Mouse (Mus musculus): Measurements from ENCODE around the gene Cirbp.

Cirbp gene

GRCm38 (mm10) chr10:80177441-80178279 lies 11.9 kb downstream of the Cirbp start:
- DNase-seq (ENCODE audit: low spot score in 2 of 2), result no peak

- no peak for DNase-seq (ENCODE audit: low spot score in 2 of 2)
Measured at GRCm38 (mm10) chr10:80179068-80180051, 13.6 kb downstream of the Cirbp start, which contains the start of gene Efna2. Efna2 (plus strand) TSS chr10:80179482.

DNA sequence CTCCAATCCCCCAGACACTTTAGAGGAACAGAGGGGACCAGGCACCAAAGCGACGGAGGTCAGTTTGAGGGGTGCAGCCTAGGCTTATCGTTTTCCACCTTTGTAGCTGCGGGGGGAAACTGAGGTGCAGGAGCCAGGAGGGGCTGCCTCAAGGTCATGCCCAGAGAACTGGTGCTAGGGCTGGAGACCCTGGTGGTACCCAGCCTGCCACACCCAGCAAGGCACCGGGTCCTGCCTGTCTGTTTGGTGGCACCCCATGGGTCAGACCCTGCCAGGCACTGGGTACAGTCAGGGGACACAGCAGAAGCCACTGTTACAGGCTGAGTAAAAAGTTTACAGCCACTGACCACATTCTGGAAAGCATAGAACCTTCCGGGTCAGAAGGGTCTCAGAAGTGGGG lies 14.5 kb downstream of the Cirbp start:
- DNase-seq (ENCODE audit: low spot score in 2 of 2), result no peak

DNA sequence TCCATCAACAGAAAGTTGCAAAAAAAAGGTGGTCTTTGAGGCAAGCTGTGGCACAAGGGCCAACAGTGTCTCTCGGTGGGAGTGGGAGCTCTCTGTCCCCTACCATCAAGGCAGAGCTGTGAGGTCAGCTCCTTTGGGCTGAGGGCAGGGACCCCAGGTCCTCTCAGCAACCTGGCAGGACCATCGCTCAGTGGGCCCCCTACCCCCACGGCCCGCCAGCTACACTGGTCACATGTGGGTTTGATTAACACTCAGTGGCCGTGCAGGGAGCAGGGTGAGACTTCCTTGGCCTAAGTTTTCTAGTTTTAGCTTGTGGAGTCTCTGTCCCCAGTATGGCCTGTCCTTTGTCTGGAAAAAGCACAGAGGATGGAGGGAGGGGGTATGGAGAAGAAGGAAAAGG lies 15.0 kb downstream of the Cirbp start:
- no peak for DNase-seq (ENCODE audit: low spot score in 2 of 2)

DNA sequence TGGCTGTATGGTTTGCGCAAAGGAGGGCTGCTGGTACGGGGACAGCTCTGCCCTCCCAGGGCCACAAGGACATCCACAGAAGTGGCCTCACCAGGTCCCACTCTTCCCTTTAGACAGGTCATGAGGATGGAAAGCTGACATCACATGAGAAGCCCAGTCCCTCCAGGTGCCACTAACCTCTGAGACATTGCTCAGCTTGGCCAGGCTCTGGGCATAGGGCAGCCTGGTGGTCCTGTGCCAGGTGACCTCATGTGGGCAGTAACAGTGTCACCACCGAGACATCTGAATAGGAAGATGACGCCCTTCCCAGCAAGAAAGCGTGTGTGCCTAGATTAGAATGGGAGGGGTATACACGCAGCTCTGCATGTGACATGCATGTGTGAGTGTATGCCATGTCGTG lies 16.8 kb downstream of the Cirbp start:
- no peak for DNase-seq (ENCODE audit: low spot score in 2 of 2)

- DNase-seq (ENCODE audit: low spot score in 2 of 2), result no peak
Measured at GRCm38 (mm10) chr10:80186649-80187048, 20.9 kb downstream of the Cirbp start.

DNA sequence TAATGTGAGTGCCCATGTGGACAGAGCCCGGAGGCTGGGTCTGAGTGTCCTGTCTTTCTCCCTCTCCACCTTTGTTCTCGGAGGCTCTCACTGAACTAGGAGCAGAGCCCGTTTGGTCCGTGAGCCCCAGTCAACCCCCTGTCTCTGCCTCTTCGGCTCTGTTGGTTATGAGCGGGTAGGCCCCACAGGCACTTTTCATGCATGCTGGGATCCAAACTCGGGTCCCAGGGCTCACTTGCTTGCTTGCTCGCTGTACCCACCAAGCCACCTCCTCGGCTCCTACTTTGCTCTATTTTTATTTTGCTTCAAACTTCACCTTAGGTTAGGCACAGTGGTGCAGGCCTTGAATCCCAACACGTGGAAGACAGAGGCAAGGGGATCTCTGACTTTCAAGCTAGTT lies 22.0 kb downstream of the Cirbp start:
- DNase-seq (ENCODE audit: low spot score in 2 of 2), result no peak

DNA sequence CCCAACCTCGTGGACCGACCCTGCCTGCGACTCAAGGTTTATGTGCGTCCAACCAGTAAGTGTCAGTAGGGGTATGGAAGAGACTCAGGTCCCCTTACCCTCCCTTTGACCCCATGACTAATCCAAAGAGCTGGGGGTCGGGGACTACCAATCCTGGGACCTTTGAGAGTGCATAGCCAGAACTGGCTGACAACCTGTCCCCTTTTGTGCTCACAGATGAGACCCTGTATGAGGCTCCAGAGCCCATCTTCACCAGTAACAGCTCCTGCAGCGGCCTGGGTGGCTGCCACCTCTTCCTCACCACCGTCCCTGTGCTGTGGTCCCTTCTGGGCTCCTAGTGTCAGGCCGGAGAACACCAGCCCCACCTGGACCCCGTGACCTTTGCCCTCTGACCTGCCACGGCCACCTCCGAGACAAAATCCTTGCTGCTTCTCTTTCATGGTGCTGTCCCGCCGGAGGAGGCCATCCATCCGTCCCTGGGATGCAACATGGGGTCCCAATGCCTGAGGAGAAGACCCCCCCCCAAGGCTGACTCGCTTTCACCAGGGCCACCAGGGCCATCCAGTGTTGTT lies 22.8 kb downstream of the Cirbp start:
- DNase-seq (ENCODE audit: low spot score in 2 of 2), result no peak

DNA sequence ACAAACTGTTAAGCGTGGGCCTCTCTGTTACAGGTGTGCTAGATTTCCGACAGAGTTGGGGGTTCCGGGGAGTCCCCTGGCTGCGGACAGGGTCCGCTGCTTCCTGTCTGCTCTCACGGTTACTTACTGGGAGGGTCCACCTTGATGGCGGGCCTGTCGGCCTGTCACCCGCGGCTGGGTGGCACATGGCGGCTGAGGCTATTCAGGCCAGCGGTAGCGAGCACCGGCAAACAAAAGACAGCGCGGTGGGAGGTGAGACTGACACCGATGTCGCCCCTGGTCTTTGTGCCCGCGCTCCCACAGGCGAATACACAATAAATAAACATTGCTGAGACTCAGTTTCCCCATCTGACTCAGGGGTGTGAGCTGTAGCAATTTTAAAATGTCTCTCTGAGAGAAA lies 24.2 kb downstream of the Cirbp start:
- DNase-seq (ENCODE audit: low spot score in 2 of 2), result no peak

DNA sequence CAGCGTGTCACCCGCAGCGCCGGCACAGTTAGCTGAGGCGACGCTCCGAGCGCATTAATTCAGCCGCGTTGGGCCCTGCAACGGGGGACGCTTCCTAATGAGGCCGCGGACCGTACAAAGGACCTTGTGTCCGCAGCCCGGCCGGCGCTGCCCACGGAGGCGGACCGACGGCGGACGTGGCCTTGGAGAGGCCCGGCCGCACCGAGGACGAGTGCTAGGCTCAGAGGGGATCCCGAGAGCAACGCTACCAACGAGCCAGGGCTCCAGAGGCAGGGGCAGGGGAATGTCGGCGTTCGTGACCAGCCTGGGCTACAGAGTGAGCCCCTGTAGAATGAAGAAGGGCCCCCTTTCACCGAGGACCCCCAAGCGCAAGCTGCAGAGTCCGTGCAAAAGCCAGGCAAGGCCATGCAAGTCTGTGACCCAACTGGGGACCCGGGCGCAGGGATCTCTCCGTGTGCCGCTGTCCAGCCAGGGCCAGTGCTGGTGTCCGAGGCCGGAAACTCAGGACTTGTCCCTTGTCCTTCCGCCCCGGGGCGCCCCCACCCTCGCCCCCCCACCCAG lies 24.8 kb downstream of the Cirbp start:
- DNase-seq (ENCODE audit: low spot score in 2 of 2), result no peak

- DNase-seq (ENCODE audit: low spot score in 2 of 2), result no peak
Measured at GRCm38 (mm10) chr10:80193976-80194375, 28.2 kb downstream of the Cirbp start.

DNA sequence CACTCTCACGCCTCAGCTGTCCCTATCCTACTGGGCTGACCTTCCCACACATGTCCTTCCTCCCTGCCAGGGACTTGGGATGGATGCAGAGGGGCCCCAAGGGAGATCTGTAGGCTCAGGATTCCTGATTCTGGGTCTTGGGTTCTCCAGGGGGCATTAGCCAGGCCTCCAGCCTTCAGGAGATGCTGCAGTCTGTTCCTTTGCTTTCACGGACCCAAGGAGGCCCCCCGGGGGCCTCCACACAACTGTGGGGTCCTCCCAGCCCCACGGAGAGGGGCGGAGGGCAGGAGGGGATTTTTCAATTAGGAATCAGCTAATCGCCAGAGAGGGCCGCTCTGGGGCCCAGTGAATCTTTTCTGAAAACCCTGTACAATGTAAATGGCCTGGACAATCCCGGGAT lies 28.7 kb downstream of the Cirbp start:
- no peak for DNase-seq (ENCODE audit: low spot score in 2 of 2)

DNA sequence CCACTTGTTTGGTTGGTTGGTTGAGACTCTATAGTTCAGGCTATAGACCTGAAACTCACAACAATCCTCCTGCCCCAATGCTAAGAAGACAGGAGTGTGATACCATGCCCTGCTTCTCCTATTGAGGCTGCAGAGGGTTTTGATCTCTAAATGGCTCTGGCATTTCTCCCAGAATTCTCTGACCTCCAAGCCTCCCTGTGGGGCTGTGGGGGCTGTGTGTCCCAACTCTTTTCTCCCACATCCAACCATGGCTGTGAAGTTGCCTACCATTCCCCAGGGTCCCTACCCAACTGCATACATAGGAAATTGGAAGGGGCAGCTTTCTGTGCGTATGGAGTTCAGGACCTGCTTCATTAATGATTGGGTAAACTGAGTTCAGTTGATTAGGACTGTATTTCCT lies 30.4 kb downstream of the Cirbp start:
- DNase-seq (ENCODE audit: low spot score in 2 of 2), result no peak

GRCm38 (mm10) chr10:80196778-80197581 lies 31.2 kb downstream of the Cirbp start:
- no peak for DNase-seq (ENCODE audit: low spot score in 2 of 2)

DNA sequence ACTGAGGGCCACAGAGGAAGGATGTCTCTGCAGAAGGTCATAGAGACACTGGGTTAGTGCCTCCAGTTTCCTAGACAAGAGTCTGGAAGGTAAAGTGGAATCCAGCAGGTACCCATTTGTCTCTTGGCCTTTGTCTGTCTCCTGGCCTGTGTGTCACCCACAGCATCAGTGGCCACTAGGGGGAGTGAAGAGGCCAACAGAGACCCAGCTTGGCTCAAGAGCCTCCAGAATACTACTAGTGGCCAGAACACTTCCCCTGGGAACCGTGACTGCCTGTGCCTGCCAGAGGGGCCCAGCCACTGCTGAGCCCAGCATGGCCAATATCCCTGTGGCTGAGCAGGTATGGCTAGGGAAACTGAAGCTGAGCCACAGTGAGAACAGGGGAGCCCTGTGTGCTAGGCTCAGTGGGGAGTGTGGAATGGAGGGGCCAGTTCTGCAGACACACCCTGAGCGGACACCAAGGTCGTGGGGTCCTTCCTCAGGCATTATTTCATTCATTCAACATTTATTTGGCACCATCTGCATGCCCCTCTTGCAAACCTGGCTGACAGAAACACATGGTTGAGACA lies 33.7 kb downstream of the Cirbp start:
- peak; percentile 64 to 77 for DNase-seq (ENCODE audit: low spot score in 2 of 2)

DNA sequence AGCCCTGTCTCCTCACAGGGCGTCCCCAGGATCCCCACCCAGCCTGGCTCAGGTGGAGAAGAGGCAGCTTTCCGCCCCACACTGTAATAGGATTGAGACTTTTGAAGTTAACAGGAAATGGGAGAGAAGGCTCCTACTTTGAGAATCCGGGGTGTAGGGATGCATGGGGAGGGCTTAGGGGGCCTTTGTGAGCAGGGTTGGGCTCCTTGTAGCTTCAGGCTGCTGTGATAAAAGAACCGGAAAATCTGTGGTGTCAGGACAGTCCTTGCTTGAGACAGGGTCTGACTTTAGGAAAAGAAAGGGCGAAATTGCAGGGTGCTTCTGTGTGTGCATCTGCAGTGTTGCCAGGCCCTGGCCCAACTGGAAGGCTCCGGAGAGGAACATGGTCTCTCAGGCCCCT lies 34.7 kb downstream of the Cirbp start:
- no peak for DNase-seq (ENCODE audit: low spot score in 2 of 2)

- DNase-seq (ENCODE audit: low spot score in 2 of 2), result no peak
Measured at GRCm38 (mm10) chr10:80204055-80204454, 38.3 kb downstream of the Cirbp start.

- DNase-seq (ENCODE audit: low spot score in 2 of 2), result no peak
Measured at GRCm38 (mm10) chr10:80207201-80207600, 41.4 kb downstream of the Cirbp start.

GRCm38 (mm10) chr10:80207676-80208075 lies 41.9 kb downstream of the Cirbp start:
- DNase-seq (ENCODE audit: low spot score in 2 of 2), result no peak

DNA sequence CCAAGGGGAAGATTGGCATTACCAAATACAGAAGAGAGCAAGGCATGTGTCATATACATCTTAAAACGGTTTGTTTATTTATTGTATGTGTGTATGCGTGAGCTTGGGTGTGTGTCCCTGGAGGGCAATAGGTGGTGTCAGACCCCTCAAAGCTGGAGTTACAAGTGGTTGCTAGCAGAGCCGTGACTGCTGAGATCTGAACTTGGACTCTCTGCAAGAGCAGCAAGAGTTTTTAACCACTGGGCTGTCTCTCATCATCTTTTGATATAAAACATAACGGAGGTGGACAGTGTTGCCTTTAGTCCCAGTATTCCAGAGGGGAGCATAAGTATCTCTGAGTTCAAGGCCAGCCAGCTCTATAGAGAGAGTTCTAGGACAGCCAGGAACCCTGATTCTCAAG lies 42.5 kb downstream of the Cirbp start:
- no peak for DNase-seq (ENCODE audit: low spot score in 2 of 2)
